Mouse (Mus musculus) inflammation-experienced regulatory T-cells, adult 6 months (primary cell): ENCODE data around the gene Prss50. TPM values are rescaled to one million over a fixed set of nuclear protein-coding genes. Genes with fewer than 3 reads are reported as not detected.

Source experiments
- ATAC-seq: one replicate; pipeline ENCODE4 v1.8.0; 2017
- polyA plus RNA-seq, 3 experiments: library from polyadenylated mRNA; unstranded; fragments of 100-300 nt; shearing (Covaris generic); gene quantifications; one replicate each; pipeline ENCODE4 v1.2.1; 2017

Gene Prss50
- polyA plus RNA-seq, 3 experiments from 2014 or later = not detected

- ATAC-seq = no peak
These were observed 17.5 kb downstream of the Prss50 start for GRCm38 (mm10) chr9:110875288-110875695.

- no peak for ATAC-seq
These were observed 19.6 kb downstream of the Prss50 start for GRCm38 (mm10) chr9:110877353-110877752.

- ATAC-seq = no peak
These were observed 20.1 kb downstream of the Prss50 start for GRCm38 (mm10) chr9:110877888-110878287.

GRCm38 (mm10) chr9:110879191-110879920, 21.6 kb downstream of the Prss50 start, which contains the start of gene Als2cl:
Gene Als2cl (plus strand): TSS chr9:110879870.
- no peak for ATAC-seq

- peak; percentile 85 for ATAC-seq
These were observed 22.3 kb downstream of the Prss50 start, which contains the start of gene Tmie for GRCm38 (mm10) chr9:110879998-110880561. Gene Tmie (minus strand): TSS chr9:110880113.

GRCm38 (mm10) chr9:110880772-110881171, 23.0 kb downstream of the Prss50 start:
- ATAC-seq = no peak

GRCm38 (mm10) chr9:110881953-110882352, 24.2 kb downstream of the Prss50 start:
- ATAC-seq = no peak

- no peak for ATAC-seq
These were observed 29.9 kb downstream of the Prss50 start for GRCm38 (mm10) chr9:110887388-110888303.

GRCm38 (mm10) chr9:110888935-110889334, 31.2 kb downstream of the Prss50 start:
- ATAC-seq = no peak

- ATAC-seq = no peak
These were observed 32.4 kb downstream of the Prss50 start for GRCm38 (mm10) chr9:110890026-110890783.

GRCm38 (mm10) chr9:110891077-110891828, 33.5 kb downstream of the Prss50 start:
- no peak for ATAC-seq

GRCm38 (mm10) chr9:110892552-110892951, 34.8 kb downstream of the Prss50 start:
- ATAC-seq = no peak

- no peak for ATAC-seq
These were observed 35.7 kb downstream of the Prss50 start for GRCm38 (mm10) chr9:110893429-110893828.

- ATAC-seq = no peak
These were observed 37.7 kb downstream of the Prss50 start for GRCm38 (mm10) chr9:110895507-110895906.

GRCm38 (mm10) chr9:110895994-110896393, 38.2 kb downstream of the Prss50 start:
- ATAC-seq = no peak

GRCm38 (mm10) chr9:110896595-110896994, 38.8 kb downstream of the Prss50 start:
- ATAC-seq = peak; percentile 61

GRCm38 (mm10) chr9:110899451-110900008, 41.8 kb downstream of the Prss50 start:
- no peak for ATAC-seq

GRCm38 (mm10) chr9:110901204-110901603, 43.4 kb downstream of the Prss50 start:
- ATAC-seq = no peak

- ATAC-seq = no peak
These were observed 44.5 kb downstream of the Prss50 start for GRCm38 (mm10) chr9:110902271-110902670.

GRCm38 (mm10) chr9:110907201-110907837, 49.6 kb downstream of the Prss50 start:
- ATAC-seq = peak; percentile 96
